Mouse (Mus musculus): ENCODE measurements around the gene Cxcr2. TPM values are rescaled to one million over a fixed set of nuclear protein-coding genes. Genes with fewer than 3 reads are reported as not detected.

The Cxcr2 gene
- total and polyA plus RNA-seq, 3 experiments, result 0.14 to 1.3 (median 0.52) TPM

DNA sequence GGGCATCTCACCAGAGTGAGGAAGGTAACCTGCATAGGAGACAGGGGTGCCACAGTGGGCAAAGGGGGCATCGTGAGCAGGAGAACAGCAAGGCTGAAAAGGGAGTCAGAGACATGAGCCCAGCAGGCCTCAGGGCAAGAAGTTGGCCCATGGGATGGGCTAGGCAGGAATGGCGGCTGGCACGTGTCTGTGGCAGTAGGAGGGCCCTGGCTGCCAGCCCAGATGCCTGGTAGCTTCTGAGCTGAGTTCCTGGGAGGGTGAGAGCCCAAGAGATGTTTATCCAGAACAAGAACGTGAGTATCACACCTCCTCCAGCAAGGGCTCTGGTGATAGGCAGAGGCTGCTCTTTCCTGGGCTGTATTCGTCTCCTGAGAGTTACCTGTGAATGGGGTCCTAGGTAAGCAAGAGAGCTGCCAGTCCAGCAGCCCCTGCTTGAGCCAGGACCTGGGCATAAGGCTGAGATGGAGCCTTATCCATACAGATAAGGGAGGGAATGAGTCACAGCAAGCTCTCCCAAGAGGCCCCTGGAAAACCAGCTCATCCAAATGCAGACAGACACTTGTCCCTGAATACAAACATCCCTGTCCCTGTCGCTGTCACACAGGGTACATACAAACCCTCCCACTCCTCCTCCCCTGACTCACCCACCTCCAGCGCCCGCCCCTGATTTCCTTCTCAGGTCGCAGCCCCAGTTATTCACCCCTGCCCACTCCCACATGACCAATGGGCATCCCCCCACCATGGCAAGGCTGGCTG, 31.8 kb upstream of the Cxcr2 start:
- H3K4me3 ChIP-seq, result no peak overlapping the region
- no peaks in the 10 kb centered on the region for H3K27me3 ChIP-seq (ENCODE audit: control insufficient read depth, insufficient read depth, low read length)
- peaks cover 11% of the 10 kb centered on the region for H3K4me1 ChIP-seq (ENCODE audit: control insufficient read depth, insufficient read depth, low read length)
- H3K79me2 ChIP-seq (replicated peaks; ENCODE audit: control insufficient read depth, insufficient read depth, low read length), result no peaks in the 10 kb centered on the region
- peak; percentile 64 to 78 for DNase-seq
- no peak for TF ChIP-seq POLR2A (IDR thresholded peaks at IDR 0.05; ENCODE audit: insufficient read depth, low read depth, low read length)
- TF ChIP-seq CTCF (IDR thresholded peaks at IDR 0.05), result no peak
- TF ChIP-seq EP300 (IDR thresholded peaks at IDR 0.05; ENCODE audit: insufficient read depth, low read depth, low read length), result no peak
- intact Hi-C loops (cut with DNase I), result loop anchor here (2.0 to 5.0 kb wide), 2 partner anchors 17 to 125 kb away; no protein-coding TSS in a partner anchor
- no peaks in the 10 kb centered on the region for H3K36me3 ChIP-seq (ENCODE audit: control insufficient read depth, insufficient read depth, low read length)
- no peak overlapping the region for H3K9ac ChIP-seq (ENCODE audit: low read depth, low read length)
- peak overlapping the region; percentile 48 for H3K27ac ChIP-seq
- WGBS, result 28% methylated on average over 9 of the region's 9 CpGs

DNA sequence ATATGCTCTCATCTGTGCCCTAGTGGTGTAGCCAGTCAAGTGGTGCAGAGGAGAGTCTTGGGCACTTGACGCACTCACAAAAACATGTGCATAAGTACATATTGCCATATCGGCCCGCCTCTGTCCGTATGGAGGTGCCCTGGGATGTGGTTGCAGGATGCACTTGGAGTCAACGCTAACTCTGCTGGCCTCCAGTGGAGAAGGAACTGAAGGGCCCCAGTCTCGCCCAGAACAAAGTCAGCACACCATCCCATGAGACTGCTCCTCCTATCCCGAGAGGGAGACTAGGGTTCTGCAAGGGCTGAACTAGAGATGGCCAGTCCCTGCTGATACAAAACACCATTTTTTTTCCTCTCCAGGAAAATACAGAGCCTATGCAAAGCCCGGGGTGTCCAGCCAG, 30.6 kb upstream of the Cxcr2 start:
- H3K27me3 ChIP-seq (ENCODE audit: control insufficient read depth, insufficient read depth, low read length), result no peaks in the 10 kb centered on the region
- H3K9ac ChIP-seq (ENCODE audit: low read depth, low read length), result no peak overlapping the region
- no peaks in the 10 kb centered on the region for H3K36me3 ChIP-seq (ENCODE audit: control insufficient read depth, insufficient read depth, low read length)
- no peaks in the 10 kb centered on the region for H3K79me2 ChIP-seq (replicated peaks; ENCODE audit: control insufficient read depth, insufficient read depth, low read length)
- intact Hi-C loops (cut with DNase I), result loop anchor here (5.0 kb wide), 1 partner anchor 126 kb away; no protein-coding TSS in a partner anchor
- peaks cover 6% of the 10 kb centered on the region for H3K4me1 ChIP-seq (ENCODE audit: control insufficient read depth, insufficient read depth, low read length)
- WGBS, result 60% methylated on average over 8 of the region's 8 CpGs
- DNase-seq, result no peak
- H3K27ac ChIP-seq, result no peak overlapping the region
- H3K4me3 ChIP-seq, result no peak overlapping the region
- TF ChIP-seq POLR2A (IDR thresholded peaks at IDR 0.05; ENCODE audit: insufficient read depth, low read depth, low read length) (no peak), CTCF (IDR thresholded peaks at IDR 0.05) (peak; percentile 20)

DNA sequence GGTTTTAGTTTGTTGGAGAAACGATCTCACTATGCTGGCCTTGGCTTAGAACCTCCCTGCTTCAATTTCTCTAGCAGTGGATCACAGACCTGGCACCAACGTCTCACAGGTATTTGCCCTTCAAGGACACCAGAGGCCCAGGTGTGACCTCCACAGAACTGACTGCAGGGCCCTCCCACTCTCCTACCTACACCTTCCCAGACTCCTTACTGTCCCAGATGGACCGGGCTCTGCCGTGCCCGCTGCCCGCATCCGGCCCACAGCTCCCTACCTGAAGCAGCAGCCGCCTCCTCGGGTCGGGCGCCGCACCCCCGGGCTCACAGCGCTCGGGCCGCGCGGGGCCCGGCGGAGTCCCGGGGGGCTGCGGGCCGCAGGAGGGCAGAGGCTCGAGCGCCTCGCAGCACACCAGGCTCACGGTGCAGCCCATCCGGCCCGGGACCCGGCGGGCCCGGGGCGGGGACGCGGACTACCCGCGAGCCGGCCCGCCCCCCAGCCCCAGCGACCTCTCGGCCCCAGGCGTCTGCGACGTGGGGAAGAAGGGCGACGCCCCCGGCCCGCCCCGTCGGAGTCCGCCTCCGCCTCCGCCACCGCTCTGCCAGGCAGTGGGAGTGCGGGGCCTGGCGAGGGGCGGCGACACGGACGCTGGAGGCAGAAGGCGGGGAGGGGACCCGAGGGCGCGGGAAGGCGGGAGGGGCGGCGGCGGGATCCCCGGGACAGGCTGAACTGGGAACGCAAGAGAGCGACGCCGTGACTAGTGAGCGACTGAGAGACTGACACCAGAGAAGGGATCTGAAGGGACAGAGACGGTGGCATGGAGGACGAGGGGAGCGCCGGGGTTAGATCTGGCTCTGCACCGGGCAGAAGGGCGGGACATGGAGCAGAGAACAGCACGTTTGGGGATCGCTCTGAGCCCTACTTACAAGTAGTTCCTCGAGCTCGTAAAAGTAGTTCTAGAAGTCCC, 29.5 kb upstream of the Cxcr2 start, which contains the start of gene Tns1:
Gene Tns1, minus strand, starts transcription at position 429 of the 961 bp plus-strand sequence.
- peak within 1 kb of the TSS; percentile 50 for H3K4me3 ChIP-seq
- peak within 1 kb of the TSS; percentile 51 for H3K27ac ChIP-seq
- no peaks in the 10 kb centered on the region for H3K36me3 ChIP-seq (ENCODE audit: control insufficient read depth, insufficient read depth, low read length)
- intact Hi-C loops (cut with DNase I), result loop anchor here (5.0 kb wide), 1 partner anchor 127 kb away; no protein-coding TSS in a partner anchor
- WGBS, result 2% methylated on average over 84 of the region's 84 CpGs
- TF ChIP-seq CTCF (IDR thresholded peaks at IDR 0.05) (no peak), EP300 (IDR thresholded peaks at IDR 0.05; ENCODE audit: insufficient read depth, low read depth, low read length) (no peak), POLR2A (IDR thresholded peaks at IDR 0.05; ENCODE audit: insufficient read depth, low read depth, low read length) (no peak)
- H3K4me1 ChIP-seq (ENCODE audit: control insufficient read depth, insufficient read depth, low read length), result peaks cover 5% of the 10 kb centered on the region
- H3K79me2 ChIP-seq (replicated peaks; ENCODE audit: control insufficient read depth, insufficient read depth, low read length), result no peaks in the 10 kb centered on the region
- H3K27me3 ChIP-seq (ENCODE audit: control insufficient read depth, insufficient read depth, low read length), result no peaks in the 10 kb centered on the region
- peak; percentile 71 to 73 for DNase-seq
- peak within 1 kb of the TSS; percentile 70 for H3K9ac ChIP-seq (ENCODE audit: low read depth, low read length)

DNA sequence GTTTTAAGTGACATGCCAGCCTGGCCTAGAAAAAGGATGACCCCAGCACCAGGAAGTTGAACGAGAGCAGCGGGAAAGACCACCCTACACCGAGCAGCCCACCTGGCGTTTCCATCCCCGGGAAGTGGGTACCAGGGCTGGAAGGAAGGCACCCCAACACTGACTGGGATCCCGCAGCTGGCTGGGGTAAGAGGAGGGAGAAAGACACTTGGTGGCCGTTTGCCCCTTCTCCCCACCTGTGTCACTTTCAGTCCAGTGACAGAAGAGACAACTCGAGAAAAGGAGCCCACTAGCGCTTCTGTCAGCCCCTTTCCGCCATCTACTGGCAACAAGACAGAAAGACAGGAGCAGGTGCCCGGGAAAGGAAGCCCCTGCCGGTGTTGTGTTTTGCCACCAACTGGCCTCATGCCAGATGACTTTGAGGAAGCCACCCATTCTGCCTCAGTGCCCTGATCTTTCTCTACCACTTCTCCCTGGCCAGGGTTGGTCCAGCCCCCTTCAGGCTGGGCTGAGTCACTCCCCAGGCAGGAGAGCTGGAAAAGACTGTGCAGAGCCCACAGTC, 28.7 kb upstream of the Cxcr2 start, which contains the start of gene Rufy4:
Gene Rufy4, plus strand, starts transcription at position 551 of the 562 bp plus-strand sequence.
- Histone ChIP-seq H3K27me3 (ENCODE audit: control insufficient read depth, insufficient read depth, low read length) (no peaks in the 10 kb centered on the region), H3K27ac (peak within 1 kb of the TSS; percentile 51), H3K4me1 (ENCODE audit: control insufficient read depth, insufficient read depth, low read length) (peaks cover 3% of the 10 kb centered on the region), H3K4me3 (peak within 1 kb of the TSS; percentile 50), H3K9ac (ENCODE audit: low read depth, low read length) (peak within 1 kb of the TSS; percentile 70), H3K79me2 (replicated peaks; ENCODE audit: control insufficient read depth, insufficient read depth, low read length) (no peaks in the 10 kb centered on the region), H3K36me3 (ENCODE audit: control insufficient read depth, insufficient read depth, low read length) (no peaks in the 10 kb centered on the region)
- peak; percentile 72 to 78 for DNase-seq
- peak; percentile 93 for TF ChIP-seq CTCF (IDR thresholded peaks at IDR 0.05)
- TF ChIP-seq POLR2A (IDR thresholded peaks at IDR 0.05; ENCODE audit: insufficient read depth, low read depth, low read length), result no peak
- peak; percentile 70; the same call in 1 of the 2 replicates for TF ChIP-seq EP300 (IDR thresholded peaks at IDR 0.05; ENCODE audit: insufficient read depth, low read depth, low read length)
- intact Hi-C loops (cut with DNase I), result loop anchor here (1.0 to 5.0 kb wide), 3 partner anchors 41 to 223 kb away; no protein-coding TSS in a partner anchor
- WGBS, result under 1% methylated on average over 12 of the region's 12 CpGs

- Histone ChIP-seq H3K4me3 (no peak overlapping the region), H3K79me2 (replicated peaks; ENCODE audit: control insufficient read depth, insufficient read depth, low read length) (no peaks in the 10 kb centered on the region), H3K27me3 (ENCODE audit: control insufficient read depth, insufficient read depth, low read length) (no peaks in the 10 kb centered on the region), H3K27ac (no peak overlapping the region), H3K36me3 (ENCODE audit: control insufficient read depth, insufficient read depth, low read length) (no peaks in the 10 kb centered on the region), H3K4me1 (ENCODE audit: control insufficient read depth, insufficient read depth, low read length) (no peaks in the 10 kb centered on the region), H3K9ac (ENCODE audit: low read depth, low read length) (no peak overlapping the region)
- no peak for DNase-seq
- intact Hi-C loops (cut with DNase I), result no loop called here
- TF ChIP-seq POLR2A (IDR thresholded peaks at IDR 0.05; ENCODE audit: insufficient read depth, low read depth, low read length), result no peak
- 81% methylated on average over 8 of the region's 8 CpGs for WGBS
Observed at GRCm38 (mm10) chr1:74130883-74131659, 22.7 kb upstream of the Cxcr2 start.

Data from heart, adult 2 months (tissue).